Mouse (Mus musculus): ENCODE results near the gene Add1.

DNA sequence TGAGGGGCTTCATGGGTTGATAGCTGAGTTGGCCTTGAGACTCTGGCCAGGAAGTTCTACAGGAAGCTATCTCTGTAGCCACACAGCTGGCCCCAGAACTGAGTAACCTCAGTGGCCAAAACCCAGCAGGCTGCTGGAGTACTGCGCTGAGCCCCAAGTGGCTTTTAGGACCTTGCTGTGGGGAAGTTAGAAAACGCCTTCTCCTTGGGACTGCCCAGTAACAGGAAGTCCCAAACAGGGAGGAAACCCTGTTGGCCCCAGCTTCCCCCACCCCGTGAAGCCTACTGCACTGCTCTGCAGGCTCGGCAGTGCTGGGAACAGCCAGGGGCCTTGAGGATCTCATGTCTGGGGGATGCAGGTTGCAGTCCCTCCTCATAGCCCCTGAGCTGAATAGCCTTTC is 30.4 kb upstream of the Add1 start:
- TF ChIP-seq POLR2A (IDR thresholded peaks at IDR 0.05; ENCODE audit: control insufficient read depth, low read depth, low read length) = no peak
- no peak for TF ChIP-seq CTCF (IDR thresholded peaks at IDR 0.05; ENCODE audit: control insufficient read depth, insufficient read depth, insufficient replicate concordance, low read depth, low read length)
